Comparison of ENCODE assay signal across 8 mouse cellular contexts in the genomic region with DNA sequence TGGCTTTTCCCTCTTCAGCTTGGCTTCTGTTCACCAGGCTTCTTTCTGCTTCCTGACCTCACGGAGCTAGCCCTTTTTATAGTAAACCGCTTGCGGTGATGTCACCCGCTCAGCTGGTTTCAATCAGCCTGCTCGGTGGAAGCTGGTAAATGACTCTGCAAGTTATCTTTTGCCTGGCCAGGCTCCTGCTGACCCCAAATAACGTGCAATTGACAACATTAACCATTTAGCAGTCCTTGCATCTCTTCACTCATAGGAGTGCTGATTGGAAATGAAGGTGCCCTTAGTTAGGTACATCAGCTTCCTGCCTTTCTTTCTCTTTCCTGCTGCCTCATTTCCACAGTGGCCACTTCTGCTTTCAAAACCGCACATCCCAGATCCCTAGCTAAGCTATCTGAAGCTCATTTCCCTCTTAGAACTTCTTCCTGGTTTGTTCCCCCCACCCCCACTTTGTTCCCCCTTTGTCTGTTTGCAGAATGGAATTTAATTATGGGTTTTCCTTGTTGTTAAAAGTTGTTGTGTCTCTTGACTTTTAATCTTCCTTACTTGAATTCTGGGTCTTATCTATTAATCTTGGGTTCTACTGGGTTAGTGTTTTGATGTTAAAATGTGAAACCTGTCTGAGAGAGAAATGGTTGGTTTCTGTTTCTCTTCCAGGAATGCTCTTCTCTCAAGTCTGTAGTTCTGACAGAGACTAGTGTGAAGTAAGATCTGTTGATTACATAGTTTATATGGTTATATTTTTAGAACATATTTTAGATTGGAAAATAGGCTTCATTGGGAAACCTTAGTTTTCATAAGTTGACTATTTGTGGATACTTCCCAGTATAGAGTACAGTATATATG. TPM values are rescaled to one million over a fixed set of nuclear protein-coding genes. Genes with fewer than 3 reads are reported as not detected.
DNase-seq lines count a peak whose midpoint lies in the region; ATAC-seq and TF ChIP-seq lines count a peak whose summit lies in the region.

No protein-coding gene starts in this region.

- H3K27ac ChIP-seq in lung, embryonic 14.5 days (ENCODE audit: low read depth) = no peak overlapping the region; the same call in 1 of the 2 replicates
- H3K27ac ChIP-seq in small intestine, adult 2 months (ENCODE audit: insufficient read depth, low read depth, low read length) = peak overlapping the region; percentile 31; the same call in 1 of the 2 replicates

- no peak overlapping the region for H3K4me3 ChIP-seq in lung, embryonic 14.5 days (ENCODE audit: low read depth, low read length)
- no peak overlapping the region for H3K4me3 ChIP-seq in small intestine, adult 2 months (ENCODE audit: low read depth, low read length)

- 28% methylated on average over 7 of the region's 7 CpGs for WGBS in lung, embryonic 14.5 days
- 62% methylated on average over 7 of the region's 7 CpGs for WGBS in small intestine, adult 2 months

- no peaks in the 10 kb centered on the region for H3K9me3 ChIP-seq in lung, embryonic 14.5 days (ENCODE audit: low read depth, low read length)

- H3K4me2 ChIP-seq in lung, embryonic 14.5 days = peak overlapping the region; percentile 33; the same call in 1 of the 2 replicates

- no peak for TF ChIP-seq CTCF in lung, embryonic 14.5 days (IDR thresholded peaks at IDR 0.05; ENCODE audit: low read depth)
- TF ChIP-seq CTCF in small intestine, adult 2 months (IDR thresholded peaks at IDR 0.05; ENCODE audit: extremely low read depth, insufficient read length, insufficient replicate concordance, low read depth, low read length) = no peak

- peaks cover 5% of the 10 kb centered on the region; the same call in 1 of the 2 replicates for H3K4me1 ChIP-seq in lung, embryonic 14.5 days (ENCODE audit: insufficient read depth)
- peaks cover 2% of the 10 kb centered on the region; the same call in 1 of the 2 replicates for H3K4me1 ChIP-seq in small intestine, adult 2 months (ENCODE audit: control insufficient read depth, insufficient read depth, insufficient read length, low read length)

- H3K27me3 ChIP-seq in lung, embryonic 14.5 days (ENCODE audit: insufficient read depth, low read length) = no peaks in the 10 kb centered on the region
- no peaks in the 10 kb centered on the region for H3K27me3 ChIP-seq in small intestine, adult 2 months (ENCODE audit: control insufficient read depth, insufficient read depth, low read length)

- no peaks in the 10 kb centered on the region for H3K36me3 ChIP-seq in lung, embryonic 14.5 days (ENCODE audit: insufficient read depth)
- no peaks in the 10 kb centered on the region for H3K36me3 ChIP-seq in small intestine, adult 2 months (ENCODE audit: control insufficient read depth, insufficient read depth, low read length)

- TF ChIP-seq POLR2A in small intestine, adult 2 months (IDR thresholded peaks at IDR 0.05; ENCODE audit: low read depth, low read length) = no peak

- H3K9ac ChIP-seq in lung, embryonic 14.5 days = no peak overlapping the region

- DNase-seq in testis, postnatal 10 days (ENCODE audit: low spot score) = peak; percentile 42
- no peak for DNase-seq in testis, postnatal 14 days (ENCODE audit: low spot score)
- DNase-seq in cerebellum, adult 18-20 months = peak; percentile 84 to 94
- peak; percentile 56 for DNase-seq in kidney, adult 9 months
- peak; percentile 69 for DNase-seq in lung, embryonic 14.5 days
- DNase-seq in spleen, adult 18-20 months = no peak

- peak; percentile 85 for ATAC-seq in granulocyte monocyte progenitor cell, adult 5-6 weeks (replicated peaks; ENCODE audit: poor library complexity, severe bottlenecking)
- peak; percentile 59; the same call in 1 of the 2 replicates for ATAC-seq in lung, embryonic 14.5 days (ENCODE audit: insufficient read depth)

RNA-seq across cellular contexts. Expression of a gene that starts 55.6 kb away (rescaled TPM):
- total RNA-seq in granulocyte monocyte progenitor cell, adult 5-6 weeks (2014; fragmentation: Nextera tagmentation) = 56.6 and 61.1 TPM in 2 replicates
- 72.4 and 73.9 TPM in 2 replicates for total RNA-seq in granulocyte monocyte progenitor cell, adult 5-6 weeks (2017)
- 68.1 and 74.1 TPM in 2 replicates for polyA plus RNA-seq in lung, embryonic 14.5 days (2014; fragmentation: Nextera tagmentation; extraction: Ambion mirVana)
- polyA plus RNA-seq in small intestine, adult 2 months (2012; rRNA removed) = 9.6 and 25.3 TPM in 2 replicates

Comparison
In these comparisons a context has a peak if more than half of its experiments do, and no peak if none do; other contexts are left out.
1. DNase-seq: peak in testis, postnatal 10 days (single experiment), cerebellum, adult 18-20 months (2 of 2), kidney, adult 9 months (single experiment) and lung, embryonic 14.5 days (single experiment); none in testis, postnatal 14 days (single experiment) and spleen, adult 18-20 months (0 of 2).